Mouse (Mus musculus): Measurements from ENCODE around the gene Ddx54. TPM values are rescaled to one million over a fixed set of nuclear protein-coding genes. Genes with fewer than 3 reads are reported as not detected.

Gene Ddx54
- polyA plus RNA-seq, 1 experiment from 2014 or later, result 41.9 TPM

- H3K36me3 ChIP-seq (ENCODE audit: control insufficient read depth, insufficient read depth, low read length), result no peaks in the 10 kb centered on the region
- no peak overlapping the region for H3K4me2 ChIP-seq (ENCODE audit: low read depth, low read length)
- H3K9me3 ChIP-seq (replicated peaks; ENCODE audit: control insufficient read depth, low read length), result no peaks in the 10 kb centered on the region
- no peaks in the 10 kb centered on the region for H3K27me3 ChIP-seq (ENCODE audit: control insufficient read depth, insufficient read depth, low read length)
- peaks cover 81% of the 10 kb centered on the region for H3K4me1 ChIP-seq (ENCODE audit: control insufficient read depth, insufficient read depth, low read length)
- no peak overlapping the region for H3K4me3 ChIP-seq (replicated peaks; ENCODE audit: low read length)
- ATAC-seq (ENCODE audit: insufficient read depth, low FRiP score), result no peak
- peak overlapping the region; percentile 47 for H3K9ac ChIP-seq (ENCODE audit: low read length)
- peak overlapping the region; percentile 74; the same call in 1 of the 2 replicates for H3K27ac ChIP-seq (ENCODE audit: low read length)
- 57% methylated on average over 9 of the region's 9 CpGs for WGBS
These were observed 44.2 kb upstream of the Ddx54 start for GRCm38 (mm10) chr5:120568336-120568768.

- peaks cover 75% of the 10 kb centered on the region for H3K4me1 ChIP-seq (ENCODE audit: control insufficient read depth, insufficient read depth, low read length)
- H3K36me3 ChIP-seq (ENCODE audit: control insufficient read depth, insufficient read depth, low read length), result no peaks in the 10 kb centered on the region
- no peak overlapping the region for H3K27ac ChIP-seq (ENCODE audit: low read length)
- H3K9ac ChIP-seq (ENCODE audit: low read length), result peak overlapping the region; percentile 5; the same call in 1 of the 2 replicates
- no peak overlapping the region for H3K4me3 ChIP-seq (replicated peaks; ENCODE audit: low read length)
- ATAC-seq (ENCODE audit: insufficient read depth, low FRiP score), result no peak
- H3K27me3 ChIP-seq (ENCODE audit: control insufficient read depth, insufficient read depth, low read length), result no peaks in the 10 kb centered on the region
- H3K9me3 ChIP-seq (replicated peaks; ENCODE audit: control insufficient read depth, low read length), result no peaks in the 10 kb centered on the region
- 72% methylated on average over 4 of the region's 4 CpGs for WGBS
- no peak overlapping the region for H3K4me2 ChIP-seq (ENCODE audit: low read depth, low read length)
These were observed 43.6 kb upstream of the Ddx54 start for GRCm38 (mm10) chr5:120568964-120569363.

GRCm38 (mm10) chr5:120569791-120570190 is 42.7 kb upstream of the Ddx54 start:
- no peak for ATAC-seq (ENCODE audit: insufficient read depth, low FRiP score)
- Histone ChIP-seq H3K27me3 (ENCODE audit: control insufficient read depth, insufficient read depth, low read length) (no peaks in the 10 kb centered on the region), H3K27ac (ENCODE audit: low read length) (peak overlapping the region; percentile 52; the same call in 1 of the 2 replicates), H3K9ac (ENCODE audit: low read length) (0 out of 2 replicates have a peak overlapping the region, but pooled peaks have one; percentile 4), H3K9me3 (replicated peaks; ENCODE audit: control insufficient read depth, low read length) (no peaks in the 10 kb centered on the region), H3K4me2 (ENCODE audit: low read depth, low read length) (no peak overlapping the region), H3K4me3 (replicated peaks; ENCODE audit: low read length) (no peak overlapping the region), H3K36me3 (ENCODE audit: control insufficient read depth, insufficient read depth, low read length) (no peaks in the 10 kb centered on the region), H3K4me1 (ENCODE audit: control insufficient read depth, insufficient read depth, low read length) (peaks cover 70% of the 10 kb centered on the region)
- 70% methylated on average over 3 of the region's 3 CpGs for WGBS

GRCm38 (mm10) chr5:120570289-120570897 is 42.1 kb upstream of the Ddx54 start:
- Histone ChIP-seq H3K9me3 (replicated peaks; ENCODE audit: control insufficient read depth, low read length) (no peaks in the 10 kb centered on the region), H3K36me3 (ENCODE audit: control insufficient read depth, insufficient read depth, low read length) (no peaks in the 10 kb centered on the region), H3K4me3 (replicated peaks; ENCODE audit: low read length) (no peak overlapping the region), H3K27me3 (ENCODE audit: control insufficient read depth, insufficient read depth, low read length) (no peaks in the 10 kb centered on the region), H3K9ac (ENCODE audit: low read length) (0 out of 2 replicates have a peak overlapping the region, but pooled peaks have one; percentile 14), H3K4me1 (ENCODE audit: control insufficient read depth, insufficient read depth, low read length) (peaks cover 64% of the 10 kb centered on the region), H3K4me2 (ENCODE audit: low read depth, low read length) (no peak overlapping the region), H3K27ac (ENCODE audit: low read length) (peak overlapping the region; percentile 77)
- no peak for ATAC-seq (ENCODE audit: insufficient read depth, low FRiP score)
- 72% methylated on average over 11 of the region's 11 CpGs for WGBS

GRCm38 (mm10) chr5:120571056-120571740 is 41.3 kb upstream of the Ddx54 start:
- no peak; the same call in 1 of the 2 replicates for ATAC-seq (ENCODE audit: insufficient read depth, low FRiP score)
- H3K4me3 ChIP-seq (replicated peaks; ENCODE audit: low read length), result no peak overlapping the region
- no peaks in the 10 kb centered on the region for H3K9me3 ChIP-seq (replicated peaks; ENCODE audit: control insufficient read depth, low read length)
- 39% methylated on average over 14 of the region's 14 CpGs for WGBS
- H3K4me1 ChIP-seq (ENCODE audit: control insufficient read depth, insufficient read depth, low read length), result peaks cover 56% of the 10 kb centered on the region
- H3K27me3 ChIP-seq (ENCODE audit: control insufficient read depth, insufficient read depth, low read length), result no peaks in the 10 kb centered on the region
- no peaks in the 10 kb centered on the region for H3K36me3 ChIP-seq (ENCODE audit: control insufficient read depth, insufficient read depth, low read length)
- no peak overlapping the region for H3K4me2 ChIP-seq (ENCODE audit: low read depth, low read length)
- H3K9ac ChIP-seq (ENCODE audit: low read length), result peak overlapping the region; percentile 10; the same call in 1 of the 2 replicates
- H3K27ac ChIP-seq (ENCODE audit: low read length), result peak overlapping the region; percentile 77

GRCm38 (mm10) chr5:120574469-120575063 is 38.0 kb upstream of the Ddx54 start:
- peaks cover 55% of the 10 kb centered on the region for H3K4me1 ChIP-seq (ENCODE audit: control insufficient read depth, insufficient read depth, low read length)

GRCm38 (mm10) chr5:120576781-120577301 is 35.7 kb upstream of the Ddx54 start:
- no peak overlapping the region for H3K9ac ChIP-seq (ENCODE audit: low read length)
- H3K9me3 ChIP-seq (replicated peaks; ENCODE audit: control insufficient read depth, low read length), result no peaks in the 10 kb centered on the region
- H3K36me3 ChIP-seq (ENCODE audit: control insufficient read depth, insufficient read depth, low read length), result no peaks in the 10 kb centered on the region
- H3K4me2 ChIP-seq (ENCODE audit: low read depth, low read length), result no peak overlapping the region
- no peak overlapping the region for H3K4me3 ChIP-seq (replicated peaks; ENCODE audit: low read length)
- H3K27me3 ChIP-seq (ENCODE audit: control insufficient read depth, insufficient read depth, low read length), result no peaks in the 10 kb centered on the region
- 64% methylated on average over 11 of the region's 11 CpGs for WGBS
- H3K4me1 ChIP-seq (ENCODE audit: control insufficient read depth, insufficient read depth, low read length), result peaks cover 39% of the 10 kb centered on the region
- ATAC-seq (ENCODE audit: insufficient read depth, low FRiP score), result peak; percentile 44; the same call in 1 of the 2 replicates
- peak overlapping the region; percentile 82 for H3K27ac ChIP-seq (ENCODE audit: low read length)

More at GRCm38 (mm10) chr5:120574469-120575063, 38.0 kb upstream of the Ddx54 start:
- no peak overlapping the region for H3K4me2 ChIP-seq (ENCODE audit: low read depth, low read length)
- H3K27ac ChIP-seq (ENCODE audit: low read length), result no peak overlapping the region
- H3K27me3 ChIP-seq (ENCODE audit: control insufficient read depth, insufficient read depth, low read length), result no peaks in the 10 kb centered on the region
- H3K36me3 ChIP-seq (ENCODE audit: control insufficient read depth, insufficient read depth, low read length), result no peaks in the 10 kb centered on the region
- no peak overlapping the region for H3K4me3 ChIP-seq (replicated peaks; ENCODE audit: low read length)
- no peak overlapping the region for H3K9ac ChIP-seq (ENCODE audit: low read length)
- no peak for ATAC-seq (ENCODE audit: insufficient read depth, low FRiP score)
- no peaks in the 10 kb centered on the region for H3K9me3 ChIP-seq (replicated peaks; ENCODE audit: control insufficient read depth, low read length)
- 72% methylated on average over 10 of the region's 10 CpGs for WGBS

GRCm38 (mm10) chr5:120577935-120578441 is 34.6 kb upstream of the Ddx54 start:
- Histone ChIP-seq H3K36me3 (ENCODE audit: control insufficient read depth, insufficient read depth, low read length) (0 out of 2 replicates have a peak, but pooled peaks cover 1% of the 10 kb centered on the region), H3K27me3 (ENCODE audit: control insufficient read depth, insufficient read depth, low read length) (no peaks in the 10 kb centered on the region), H3K9me3 (replicated peaks; ENCODE audit: control insufficient read depth, low read length) (no peaks in the 10 kb centered on the region), H3K4me1 (ENCODE audit: control insufficient read depth, insufficient read depth, low read length) (peaks cover 36% of the 10 kb centered on the region), H3K27ac (ENCODE audit: low read length) (peak overlapping the region; percentile 82), H3K9ac (ENCODE audit: low read length) (no peak overlapping the region), H3K4me3 (replicated peaks; ENCODE audit: low read length) (no peak overlapping the region), H3K4me2 (ENCODE audit: low read depth, low read length) (no peak overlapping the region)
- 49% methylated on average over 10 of the region's 10 CpGs for WGBS
- ATAC-seq (ENCODE audit: insufficient read depth, low FRiP score), result 0 out of 2 replicates have a peak, but pooled peaks have one; percentile 4

All from stomach, embryonic 16.5 days (tissue).